Mouse (Mus musculus) stomach, embryonic 16.5 days (tissue): ENCODE results near the gene Hal. TPM values are rescaled to one million over a fixed set of nuclear protein-coding genes. Genes with fewer than 3 reads are reported as not detected.
A peak's percentile ranks its signal among the peaks of the same experiment; 100 is the strongest.

Experiments
- ATAC-seq: fragments of 200-750 bp; cut with Nextera tagmentation; 2 replicates; pipeline ENCODE4 v1.8.0; 2017; ENCODE audit warnings: moderate number of reproducible peaks, moderate TSS enrichment; ENCODE audit not compliant: insufficient read depth, low FRiP score
- H3K27ac ChIP-seq: fragments of 300-500 bp; sonication (generic); 2 replicates; pipeline ENCODE4 v1.5.1; 2014; ENCODE audit warnings: low read length
- H3K27me3 ChIP-seq: fragments of 300-500 bp; sonication (generic); 2 replicates; pipeline ENCODE4 v1.6.1; 2014; ENCODE audit warnings: low read length, control low read depth, mixed read lengths; ENCODE audit not compliant: control insufficient read depth, insufficient read depth
- H3K36me3 ChIP-seq: fragments of 300-500 bp; sonication (generic); 2 replicates; pipeline ENCODE4 v1.6.1; 2014; ENCODE audit warnings: low read length; ENCODE audit not compliant: control insufficient read depth, insufficient read depth
- H3K4me1 ChIP-seq: fragments of 300-500 bp; sonication (generic); 2 replicates; pipeline ENCODE4 v1.6.1; 2014; ENCODE audit warnings: low read length, control low read depth, mixed read lengths; ENCODE audit not compliant: control insufficient read depth, insufficient read depth
- H3K4me2 ChIP-seq: fragments of 300-500 bp; sonication (generic); 2 replicates; pipeline ENCODE4 v1.6.1; 2014; ENCODE audit warnings: low read depth, low read length, mixed read lengths
- H3K4me3 ChIP-seq: fragments of 300-500 bp; sonication (generic); replicated peaks from 2 replicates; pipeline ENCODE4 v1.5.1; 2014; ENCODE audit warnings: mild to moderate bottlenecking, low read length
- H3K9ac ChIP-seq: fragments of 300-500 bp; sonication (generic); 2 replicates; pipeline ENCODE4 v1.6.1; 2014; ENCODE audit warnings: low read length
- H3K9me3 ChIP-seq: fragments of 300-500 bp; sonication (generic); replicated peaks from 2 replicates; pipeline ENCODE4 v1.6.1; 2016; ENCODE audit warnings: low read length, control low read depth; ENCODE audit not compliant: control insufficient read depth
- WGBS: fragments of 180-500 bp; shearing (Covaris S2); extraction: QIAGEN DNeasy Blood & Tissue Kit; methylation state at CpG from one replicate; pipeline ENCODE4 v1.1.7; 2014; 5-methylcytosine and 5-hydroxymethylcytosine counted together
- polyA plus RNA-seq: library from polyadenylated mRNA; unstranded; fragments of >200 nt; fragmentation: Nextera tagmentation; extraction: Ambion mirVana; gene quantifications from 2 replicates; pipeline ENCODE4 v1.2.1, GENCODE M21; 2015

Gene Hal
- polyA plus RNA-seq, 1 experiment from 2014 or later: 3.0 TPM

DNA sequence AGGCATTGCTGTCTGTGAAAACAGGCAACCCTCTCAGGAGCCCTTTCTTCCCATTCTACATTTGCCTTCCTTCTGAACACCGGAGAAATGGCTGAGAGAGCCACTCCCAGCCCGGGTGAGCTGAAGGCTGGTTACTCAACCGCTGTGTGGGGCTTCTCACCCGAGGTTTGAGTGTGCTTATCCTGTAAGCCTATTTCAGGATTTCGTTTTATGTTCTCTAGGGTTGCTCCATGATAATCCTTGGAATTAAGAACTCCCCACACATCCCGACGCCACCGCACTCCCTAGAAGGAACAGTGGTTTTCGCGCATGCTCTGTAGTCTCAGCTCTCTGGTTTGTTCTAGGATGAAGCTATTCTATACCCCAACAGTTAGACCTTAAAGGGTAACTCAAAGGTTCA lies 12.8 kb downstream of the Hal start:
- H3K9me3 ChIP-seq: no peaks in the 10 kb centered on the region
- H3K4me2 ChIP-seq: no peak overlapping the region
- 72% methylated on average over 10 of the region's 10 CpGs for WGBS
- H3K4me3 ChIP-seq: no peak overlapping the region
- H3K36me3 ChIP-seq: no peaks in the 10 kb centered on the region
- H3K27ac ChIP-seq: no peak overlapping the region
- no peak overlapping the region for H3K9ac ChIP-seq
- H3K27me3 ChIP-seq: no peaks in the 10 kb centered on the region
- H3K4me1 ChIP-seq: no peaks in the 10 kb centered on the region
- ATAC-seq: no peak

GRCm38 (mm10) chr10:93508383-93508970 lies 19.9 kb downstream of the Hal start:
- Histone ChIP-seq H3K36me3 (no peaks in the 10 kb centered on the region), H3K9me3 (no peaks in the 10 kb centered on the region), H3K4me2 (no peak overlapping the region), H3K4me3 (no peak overlapping the region), H3K9ac (no peak overlapping the region), H3K4me1 (no peaks in the 10 kb centered on the region), H3K27ac (no peak overlapping the region), H3K27me3 (no peaks in the 10 kb centered on the region)
- no peak for ATAC-seq
- 73% methylated on average over 7 of the region's 7 CpGs for WGBS

DNA sequence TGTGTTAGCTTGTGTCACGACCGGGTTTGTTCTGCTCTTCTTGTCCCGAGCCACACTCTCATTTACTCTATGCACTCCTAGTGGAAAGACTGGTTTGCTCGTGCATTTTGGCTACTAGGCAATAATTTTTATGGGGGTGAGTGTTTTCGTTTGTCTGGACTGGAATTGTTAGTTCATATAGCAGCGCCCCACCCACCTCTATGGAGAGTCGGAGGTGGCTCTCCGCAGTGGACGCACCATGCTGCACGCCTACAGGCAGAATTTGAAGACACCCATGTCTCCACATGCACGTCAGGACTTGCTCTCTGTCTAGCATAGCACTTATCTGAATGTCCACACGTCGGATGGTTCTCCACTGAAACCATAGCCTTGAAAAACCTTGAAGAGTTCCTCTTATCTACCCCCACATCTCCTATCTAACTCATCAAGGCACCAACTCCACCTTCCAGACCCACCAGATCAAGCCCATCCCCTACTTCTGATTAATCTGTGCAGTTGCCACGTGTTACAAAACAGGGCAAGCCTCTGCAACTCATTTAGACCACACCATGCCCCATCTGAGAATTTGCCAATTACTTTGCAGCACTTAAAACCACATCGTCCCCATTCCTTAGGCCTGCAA lies 21.1 kb downstream of the Hal start:
- Histone ChIP-seq H3K9me3 (no peaks in the 10 kb centered on the region), H3K4me1 (no peaks in the 10 kb centered on the region), H3K27ac (no peak overlapping the region), H3K9ac (no peak overlapping the region), H3K4me2 (no peak overlapping the region), H3K27me3 (no peaks in the 10 kb centered on the region), H3K4me3 (no peak overlapping the region), H3K36me3 (no peaks in the 10 kb centered on the region)
- no peak for ATAC-seq
- WGBS: 77% methylated on average over 15 of the region's 15 CpGs

- H3K4me1 ChIP-seq: no peaks in the 10 kb centered on the region
- H3K27ac ChIP-seq: no peak overlapping the region
- H3K9ac ChIP-seq: no peak overlapping the region
- H3K9me3 ChIP-seq: no peaks in the 10 kb centered on the region
- no peaks in the 10 kb centered on the region for H3K27me3 ChIP-seq
- H3K4me3 ChIP-seq: no peak overlapping the region
- ATAC-seq: no peak
- 32% methylated on average over 1 of the region's 1 CpGs for WGBS
- H3K4me2 ChIP-seq: no peak overlapping the region
- no peaks in the 10 kb centered on the region for H3K36me3 ChIP-seq
Observed at GRCm38 (mm10) chr10:93515419-93515818, 26.9 kb downstream of the Hal start.

DNA sequence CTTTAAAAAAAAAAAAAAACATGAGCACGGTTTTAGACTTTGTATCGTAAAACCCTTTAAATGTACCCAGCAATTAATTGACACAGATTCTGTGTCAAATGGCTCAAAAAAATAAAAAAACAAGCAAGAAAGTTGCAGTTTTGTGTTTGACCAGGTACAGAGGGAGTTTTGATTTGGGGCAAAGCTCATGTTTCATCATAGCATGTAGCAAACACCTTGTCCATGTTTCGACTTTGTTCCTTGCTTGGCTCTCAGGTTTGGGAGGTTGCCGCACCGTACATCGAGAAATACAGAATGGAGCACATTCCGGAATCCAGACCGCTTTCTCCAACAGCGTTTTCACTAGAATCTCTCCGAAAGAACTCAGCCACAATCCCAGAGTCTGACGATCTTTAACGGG lies 27.4 kb downstream of the Hal start:
- H3K27me3 ChIP-seq: no peaks in the 10 kb centered on the region
- no peak overlapping the region for H3K27ac ChIP-seq
- no peak overlapping the region for H3K4me2 ChIP-seq
- H3K9ac ChIP-seq: no peak overlapping the region
- no peak for ATAC-seq
- no peaks in the 10 kb centered on the region for H3K9me3 ChIP-seq
- no peaks in the 10 kb centered on the region for H3K4me1 ChIP-seq
- 82% methylated on average over 12 of the region's 12 CpGs for WGBS
- no peaks in the 10 kb centered on the region for H3K36me3 ChIP-seq
- H3K4me3 ChIP-seq: no peak overlapping the region

DNA sequence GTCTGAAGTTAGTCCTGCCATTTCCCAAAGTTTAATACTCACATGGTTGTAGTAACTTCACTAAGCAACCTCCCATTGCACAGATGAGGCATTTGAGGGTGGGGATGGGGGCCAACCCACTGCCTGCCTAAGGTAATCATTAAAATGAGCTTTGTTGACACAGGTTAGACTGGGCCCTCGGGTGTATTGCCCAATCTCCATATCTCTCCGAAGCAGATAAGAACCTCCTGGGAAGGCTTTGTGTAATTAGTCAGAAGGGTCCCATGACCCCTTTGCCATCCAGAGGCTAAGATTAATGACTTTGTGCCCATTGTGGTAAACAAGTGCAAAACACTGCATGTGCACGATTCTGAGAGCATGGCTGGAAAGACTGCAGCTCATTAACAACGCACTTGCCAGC lies 29.2 kb downstream of the Hal start:
- Histone ChIP-seq H3K4me3 (no peak overlapping the region), H3K9ac (no peak overlapping the region), H3K27me3 (no peaks in the 10 kb centered on the region), H3K9me3 (no peaks in the 10 kb centered on the region), H3K27ac (no peak overlapping the region), H3K36me3 (no peaks in the 10 kb centered on the region), H3K4me2 (no peak overlapping the region), H3K4me1 (no peaks in the 10 kb centered on the region)
- 15% methylated on average over 4 of the region's 4 CpGs for WGBS
- ATAC-seq: peak; percentile 92

DNA sequence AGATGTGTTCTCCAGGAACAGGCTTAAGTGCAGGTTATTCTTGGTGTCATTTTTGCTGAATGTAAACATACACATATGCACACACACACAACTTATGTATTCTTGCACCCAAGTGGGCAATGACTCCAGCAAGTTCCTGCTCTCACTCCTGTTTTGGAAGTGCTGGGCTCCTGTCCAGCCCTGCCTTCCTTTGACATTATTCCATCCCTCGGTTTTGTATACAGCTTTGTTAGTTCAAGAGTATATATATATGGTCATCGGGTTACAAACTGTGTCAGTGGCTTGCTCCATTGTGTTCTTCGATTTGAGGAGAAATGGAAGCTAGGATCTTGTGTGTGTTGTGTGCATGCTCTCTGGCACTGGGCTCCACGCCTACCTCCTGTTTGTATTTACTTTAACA lies 29.6 kb downstream of the Hal start:
- no peak for ATAC-seq
- Histone ChIP-seq H3K27me3 (no peaks in the 10 kb centered on the region), H3K4me2 (no peak overlapping the region), H3K9me3 (no peaks in the 10 kb centered on the region), H3K27ac (peak overlapping the region; percentile 25; the same call in 1 of the 2 replicates), H3K9ac (no peak overlapping the region), H3K36me3 (no peaks in the 10 kb centered on the region), H3K4me1 (no peaks in the 10 kb centered on the region), H3K4me3 (no peak overlapping the region)
- whole genome bisulfite sequencing: 68% methylated on average over 4 of the region's 4 CpGs

GRCm38 (mm10) chr10:93518620-93519019 lies 30.1 kb downstream of the Hal start:
- H3K4me3 ChIP-seq: no peak overlapping the region
- no peaks in the 10 kb centered on the region for H3K9me3 ChIP-seq
- H3K27ac ChIP-seq: no peak overlapping the region
- H3K36me3 ChIP-seq: no peaks in the 10 kb centered on the region
- H3K9ac ChIP-seq: no peak overlapping the region
- H3K4me2 ChIP-seq: no peak overlapping the region
- H3K27me3 ChIP-seq: no peaks in the 10 kb centered on the region
- no peaks in the 10 kb centered on the region for H3K4me1 ChIP-seq
- 70% methylated on average over 2 of the region's 2 CpGs for WGBS
- ATAC-seq: no peak

GRCm38 (mm10) chr10:93519159-93519558 lies 30.6 kb downstream of the Hal start:
- H3K27ac ChIP-seq: no peak overlapping the region
- no peaks in the 10 kb centered on the region for H3K4me1 ChIP-seq
- 89% methylated on average over 8 of the region's 8 CpGs for WGBS
- no peaks in the 10 kb centered on the region for H3K9me3 ChIP-seq
- no peak overlapping the region for H3K4me3 ChIP-seq
- H3K36me3 ChIP-seq: no peaks in the 10 kb centered on the region
- H3K27me3 ChIP-seq: no peaks in the 10 kb centered on the region
- no peak overlapping the region for H3K9ac ChIP-seq
- H3K4me2 ChIP-seq: no peak overlapping the region
- no peak for ATAC-seq
